Mouse (Mus musculus): ENCODE data around the gene Cd180.

GRCm38 (mm10) chr13:102773169-102773568 lies 79.8 kb downstream of the Cd180 start:
- TF ChIP-seq CTCF (IDR thresholded peaks at IDR 0.05; ENCODE audit: insufficient read depth, low read length) (no peak), POLR2A (IDR thresholded peaks at IDR 0.05; ENCODE audit: borderline replicate concordance, extremely low read depth, low read depth, low read length) (no peak)
